Mouse (Mus musculus): Measurements from ENCODE around the gene Hoxd11. TPM values are rescaled to one million over a fixed set of nuclear protein-coding genes. Genes with fewer than 3 reads are reported as not detected.

Gene Hoxd11
- polyA plus RNA-seq, 1 experiment from 2014 or later = not detected

DNA sequence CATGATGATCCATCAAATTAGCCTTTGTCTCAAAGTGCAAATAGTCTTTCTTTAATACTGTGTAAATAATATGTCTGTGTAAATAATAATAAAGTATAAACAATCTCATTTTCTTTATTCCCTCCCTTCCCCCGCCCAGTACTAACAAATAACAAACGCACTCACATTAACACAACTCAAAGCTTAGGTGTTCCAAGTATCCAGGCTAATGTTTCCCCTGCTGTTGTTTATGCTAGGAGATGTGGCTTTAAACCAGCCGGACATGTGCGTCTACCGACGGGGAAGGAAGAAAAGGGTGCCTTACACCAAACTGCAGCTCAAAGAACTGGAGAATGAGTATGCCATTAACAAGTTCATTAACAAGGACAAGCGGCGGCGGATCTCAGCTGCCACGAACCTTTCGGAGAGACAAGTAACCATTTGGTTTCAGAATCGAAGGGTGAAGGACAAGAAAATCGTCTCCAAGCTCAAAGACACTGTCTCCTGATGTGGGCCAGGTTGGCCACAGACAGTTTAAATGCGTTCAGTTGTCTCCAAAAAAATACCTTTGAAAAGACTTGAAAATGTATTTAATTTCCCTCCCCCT, 9.6 kb upstream of the Hoxd11 start:
- Histone ChIP-seq H3K27ac (ENCODE audit: low read depth, low read length) (no peak overlapping the region), H3K36me3 (ENCODE audit: control insufficient read depth, insufficient read depth, low read length) (no peaks in the 10 kb centered on the region), H3K4me3 (ENCODE audit: low read depth, low read length) (no peak overlapping the region), H3K27me3 (ENCODE audit: control insufficient read depth, insufficient read depth, low read length) (peaks cover 95% of the 10 kb centered on the region), H3K4me2 (no peak overlapping the region), H3K9ac (ENCODE audit: low read length) (no peak overlapping the region), H3K9me3 (ENCODE audit: control insufficient read depth, low read length) (no peaks in the 10 kb centered on the region), H3K4me1 (ENCODE audit: control insufficient read depth, insufficient read depth, low read length) (peaks cover 8% of the 10 kb centered on the region; the same call in 1 of the 2 replicates)
- DNase-seq (ENCODE audit: low spot score, missing footprints) (peak; percentile 95), ATAC-seq (ENCODE audit: low FRiP score) (no peak)
- 2% methylated on average over 14 of the region's 14 CpGs for WGBS

DNA sequence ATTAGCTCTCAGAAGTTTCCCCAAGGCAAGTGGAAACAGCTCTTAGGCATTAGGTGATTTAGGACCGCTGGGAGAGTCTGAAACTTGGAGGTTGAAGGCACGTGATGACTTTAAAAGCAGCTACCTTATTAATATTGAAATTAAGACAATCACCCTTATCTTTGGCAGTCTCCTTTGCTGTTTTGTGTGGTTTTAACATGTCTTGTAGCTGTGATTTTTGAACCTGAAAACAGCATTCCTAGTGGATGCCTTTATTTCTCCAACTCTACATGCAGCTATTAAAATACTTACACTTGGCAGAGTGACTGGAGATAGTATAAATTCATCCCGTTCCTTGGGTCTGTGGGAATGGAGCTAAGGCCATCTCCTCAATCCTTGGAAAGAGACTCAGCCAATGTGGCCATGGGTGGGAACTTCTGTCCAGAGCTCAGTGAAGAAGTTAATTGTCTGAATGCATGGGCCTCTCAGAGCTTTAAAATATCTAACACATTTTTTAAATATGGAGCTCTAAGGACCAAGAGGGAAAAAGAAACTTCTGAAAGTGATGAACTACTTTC, 8.6 kb upstream of the Hoxd11 start:
- DNase-seq (ENCODE audit: low spot score, missing footprints) = peak; percentile 93
- Histone ChIP-seq H3K9me3 (ENCODE audit: control insufficient read depth, low read length) (no peaks in the 10 kb centered on the region), H3K36me3 (ENCODE audit: control insufficient read depth, insufficient read depth, low read length) (no peaks in the 10 kb centered on the region), H3K27ac (ENCODE audit: low read depth, low read length) (no peak overlapping the region), H3K4me3 (ENCODE audit: low read depth, low read length) (no peak overlapping the region), H3K9ac (ENCODE audit: low read length) (no peak overlapping the region), H3K4me1 (ENCODE audit: control insufficient read depth, insufficient read depth, low read length) (peaks cover 8% of the 10 kb centered on the region; the same call in 1 of the 2 replicates), H3K4me2 (no peak overlapping the region), H3K27me3 (ENCODE audit: control insufficient read depth, insufficient read depth, low read length) (peaks cover 96% of the 10 kb centered on the region)
- 3% methylated on average over 3 of the region's 3 CpGs for WGBS
- ATAC-seq (ENCODE audit: low FRiP score) = no peak

- Histone ChIP-seq H3K4me2 (no peak overlapping the region), H3K4me3 (ENCODE audit: low read depth, low read length) (no peak overlapping the region), H3K27me3 (ENCODE audit: control insufficient read depth, insufficient read depth, low read length) (peaks cover 97% of the 10 kb centered on the region), H3K36me3 (ENCODE audit: control insufficient read depth, insufficient read depth, low read length) (no peaks in the 10 kb centered on the region), H3K27ac (ENCODE audit: low read depth, low read length) (no peak overlapping the region), H3K4me1 (ENCODE audit: control insufficient read depth, insufficient read depth, low read length) (peaks cover 8% of the 10 kb centered on the region; the same call in 1 of the 2 replicates), H3K9ac (ENCODE audit: low read length) (no peak overlapping the region), H3K9me3 (ENCODE audit: control insufficient read depth, low read length) (no peaks in the 10 kb centered on the region)
- 6% methylated on average over 5 of the region's 5 CpGs for WGBS
- no peak for ATAC-seq (ENCODE audit: low FRiP score)
- peak; percentile 94 for DNase-seq (ENCODE audit: low spot score, missing footprints)
Observed at GRCm38 (mm10) chr2:74671847-74672246, 7.5 kb upstream of the Hoxd11 start.

GRCm38 (mm10) chr2:74672481-74673362, 6.6 kb upstream of the Hoxd11 start:
- Histone ChIP-seq H3K9me3 (ENCODE audit: control insufficient read depth, low read length) (no peaks in the 10 kb centered on the region), H3K4me2 (peak overlapping the region; percentile 7; the same call in 1 of the 2 replicates), H3K27me3 (ENCODE audit: control insufficient read depth, insufficient read depth, low read length) (peaks cover 98% of the 10 kb centered on the region), H3K4me1 (ENCODE audit: control insufficient read depth, insufficient read depth, low read length) (peaks cover 8% of the 10 kb centered on the region; the same call in 1 of the 2 replicates), H3K4me3 (ENCODE audit: low read depth, low read length) (no peak overlapping the region; the same call in 1 of the 2 replicates), H3K9ac (ENCODE audit: low read length) (no peak overlapping the region), H3K27ac (ENCODE audit: low read depth, low read length) (no peak overlapping the region), H3K36me3 (ENCODE audit: control insufficient read depth, insufficient read depth, low read length) (no peaks in the 10 kb centered on the region)
- under 1% methylated on average over 40 of the region's 40 CpGs for WGBS
- ATAC-seq (ENCODE audit: low FRiP score) (peak; percentile 71), DNase-seq (ENCODE audit: low spot score, missing footprints) (no peak)

GRCm38 (mm10) chr2:74673835-74674425, 5.4 kb upstream of the Hoxd11 start:
- peaks cover 98% of the 10 kb centered on the region for H3K27me3 ChIP-seq (ENCODE audit: control insufficient read depth, insufficient read depth, low read length)
- no peak overlapping the region for H3K4me2 ChIP-seq
- no peak overlapping the region for H3K9ac ChIP-seq (ENCODE audit: low read length)
- no peak overlapping the region for H3K27ac ChIP-seq (ENCODE audit: low read depth, low read length)
- H3K9me3 ChIP-seq (ENCODE audit: control insufficient read depth, low read length) = no peaks in the 10 kb centered on the region
- ATAC-seq (ENCODE audit: low FRiP score) = no peak
- H3K4me3 ChIP-seq (ENCODE audit: low read depth, low read length) = no peak overlapping the region
- no peaks in the 10 kb centered on the region for H3K36me3 ChIP-seq (ENCODE audit: control insufficient read depth, insufficient read depth, low read length)
- 1% methylated on average over 24 of the region's 24 CpGs for WGBS
- no peak for DNase-seq (ENCODE audit: low spot score, missing footprints)
- no peaks in the 10 kb centered on the region for H3K4me1 ChIP-seq (ENCODE audit: control insufficient read depth, insufficient read depth, low read length)

DNA sequence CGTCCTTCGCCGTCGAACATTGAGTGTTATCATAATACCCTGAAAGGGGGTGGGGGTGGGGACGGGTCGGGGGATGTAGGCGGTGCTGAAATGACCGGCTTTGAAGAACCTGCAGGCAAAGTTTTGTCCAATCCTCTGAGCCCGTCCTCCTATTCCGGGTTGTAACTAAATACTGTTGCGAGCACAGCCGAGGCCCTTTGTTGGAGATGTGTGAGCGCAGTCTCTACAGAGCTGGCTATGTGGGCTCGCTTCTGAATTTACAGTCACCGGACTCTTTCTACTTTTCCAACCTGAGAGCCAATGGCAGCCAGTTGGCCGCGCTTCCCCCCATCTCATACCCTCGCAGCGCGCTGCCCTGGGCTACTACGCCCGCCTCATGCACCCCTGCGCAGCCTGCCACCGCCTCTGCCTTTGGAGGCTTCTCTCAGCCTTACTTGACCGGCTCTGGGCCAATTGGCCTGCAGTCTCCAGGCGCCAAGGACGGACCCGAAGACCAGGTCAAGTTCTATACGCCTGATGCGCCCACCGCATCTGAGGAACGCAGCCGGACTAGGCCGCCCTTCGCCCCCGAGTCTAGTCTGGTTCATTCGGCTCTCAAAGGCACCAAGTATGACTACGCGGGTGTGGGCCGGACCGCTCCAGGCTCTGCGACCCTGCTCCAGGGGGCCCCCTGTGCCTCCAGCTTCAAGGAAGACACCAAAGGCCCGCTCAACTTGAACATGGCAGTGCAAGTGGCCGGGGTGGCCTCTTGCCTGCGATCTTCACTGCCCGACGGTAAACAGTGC, 4.3 kb upstream of the Hoxd11 start, which contains the start of gene Hoxd12:
Gene Hoxd12, plus strand, starts transcription at position 133 of the 785 bp plus-strand sequence.
- no peak within 1 kb of the TSS for H3K4me2 ChIP-seq
- no peaks in the 10 kb centered on the region for H3K36me3 ChIP-seq (ENCODE audit: control insufficient read depth, insufficient read depth, low read length)
- H3K27ac ChIP-seq (ENCODE audit: low read depth, low read length) = no peak within 1 kb of the TSS
- 3% methylated on average over 47 of the region's 47 CpGs for WGBS
- ATAC-seq (ENCODE audit: low FRiP score) (no peak), DNase-seq (ENCODE audit: low spot score, missing footprints) (no peak)
- no peak within 1 kb of the TSS for H3K9ac ChIP-seq (ENCODE audit: low read length)
- H3K9me3 ChIP-seq (ENCODE audit: control insufficient read depth, low read length) = no peaks in the 10 kb centered on the region
- H3K4me1 ChIP-seq (ENCODE audit: control insufficient read depth, insufficient read depth, low read length) = no peaks in the 10 kb centered on the region
- peaks cover 98% of the 10 kb centered on the region for H3K27me3 ChIP-seq (ENCODE audit: control insufficient read depth, insufficient read depth, low read length)
- no peak within 1 kb of the TSS for H3K4me3 ChIP-seq (ENCODE audit: low read depth, low read length)

DNA sequence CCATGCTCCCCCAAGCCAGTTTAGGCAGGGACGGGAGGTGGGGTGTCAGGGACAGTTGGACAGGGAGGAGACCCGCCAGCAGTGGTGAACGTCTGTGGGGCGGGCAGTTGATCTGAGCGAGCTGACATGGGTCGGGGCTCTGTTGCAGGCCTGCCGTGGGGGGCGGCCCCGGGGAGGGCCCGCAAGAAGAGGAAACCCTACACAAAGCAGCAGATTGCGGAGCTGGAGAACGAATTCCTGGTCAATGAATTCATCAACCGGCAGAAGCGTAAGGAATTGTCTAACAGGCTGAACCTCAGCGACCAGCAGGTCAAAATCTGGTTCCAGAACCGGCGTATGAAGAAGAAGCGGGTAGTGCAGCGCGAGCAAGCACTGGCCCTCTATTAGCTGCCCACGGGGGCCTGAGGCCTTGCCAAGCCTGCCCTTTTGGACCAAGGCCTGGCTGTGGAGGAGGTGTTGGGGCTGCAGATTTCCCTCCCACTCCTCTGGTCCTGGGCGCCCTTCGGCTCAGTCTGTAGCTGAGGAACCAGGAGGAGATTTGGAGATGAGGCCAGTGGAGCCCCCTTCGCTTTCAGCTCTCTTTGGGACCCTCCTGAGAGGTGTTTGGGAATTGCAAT, 3.6 kb upstream of the Hoxd11 start:
- WGBS = 3% methylated on average over 24 of the region's 24 CpGs
- H3K27ac ChIP-seq (ENCODE audit: low read depth, low read length) = no peak overlapping the region
- ATAC-seq (ENCODE audit: low FRiP score) = no peak
- no peak overlapping the region for H3K9ac ChIP-seq (ENCODE audit: low read length)
- H3K9me3 ChIP-seq (ENCODE audit: control insufficient read depth, low read length) = no peaks in the 10 kb centered on the region
- H3K27me3 ChIP-seq (ENCODE audit: control insufficient read depth, insufficient read depth, low read length) = peaks cover 100% of the 10 kb centered on the region
- no peak overlapping the region for H3K4me2 ChIP-seq
- no peak overlapping the region for H3K4me3 ChIP-seq (ENCODE audit: low read depth, low read length)
- no peaks in the 10 kb centered on the region for H3K36me3 ChIP-seq (ENCODE audit: control insufficient read depth, insufficient read depth, low read length)
- H3K4me1 ChIP-seq (ENCODE audit: control insufficient read depth, insufficient read depth, low read length) = no peaks in the 10 kb centered on the region
- no peak for DNase-seq (ENCODE audit: low spot score, missing footprints)

- Histone ChIP-seq H3K36me3 (ENCODE audit: control insufficient read depth, insufficient read depth, low read length) (no peaks in the 10 kb centered on the region), H3K27me3 (ENCODE audit: control insufficient read depth, insufficient read depth, low read length) (peaks cover 100% of the 10 kb centered on the region), H3K9ac (ENCODE audit: low read length) (no peak overlapping the region), H3K9me3 (ENCODE audit: control insufficient read depth, low read length) (no peaks in the 10 kb centered on the region), H3K4me3 (ENCODE audit: low read depth, low read length) (no peak overlapping the region), H3K4me1 (ENCODE audit: control insufficient read depth, insufficient read depth, low read length) (no peaks in the 10 kb centered on the region), H3K27ac (ENCODE audit: low read depth, low read length) (no peak overlapping the region), H3K4me2 (no peak overlapping the region)
- ATAC-seq (ENCODE audit: low FRiP score) (no peak), DNase-seq (ENCODE audit: low spot score, missing footprints) (no peak)
- WGBS = 2% methylated on average over 9 of the region's 9 CpGs
Observed at GRCm38 (mm10) chr2:74676376-74677052, 2.8 kb upstream of the Hoxd11 start.
